Mouse (Mus musculus) embryonic facial prominence, embryonic 14.5 days (tissue): ENCODE data around the gene Igfn1. TPM values are rescaled to one million over a fixed set of nuclear protein-coding genes. Genes with fewer than 3 reads are reported as not detected.

Experiments used
- ATAC-seq: fragments of 200-750 bp; cut with Nextera tagmentation; 2 replicates; pipeline ENCODE4 v1.8.0; 2017; ENCODE audit warnings: low read depth, moderate number of reproducible peaks, moderate TSS enrichment
- DNase-seq: peaks from one replicate; pipeline ENCODE4 v3.0.0-alpha.2; 2015; ENCODE audit warnings: low spot score
- H3K27ac ChIP-seq: fragments of 300-500 bp; sonication (generic); replicated peaks from 2 replicates; pipeline ENCODE4 v1.5.1; 2014; ENCODE audit warnings: low read depth, mild to moderate bottlenecking, low read length, moderate library complexity
- H3K27me3 ChIP-seq: fragments of 300-500 bp; sonication (generic); replicated peaks from 2 replicates; pipeline ENCODE4 v1.6.1; 2014; ENCODE audit warnings: low read length; ENCODE audit not compliant: control insufficient read depth, insufficient read depth
- H3K36me3 ChIP-seq: fragments of 300-500 bp; sonication (generic); 2 replicates; pipeline ENCODE4 v1.6.1; 2014; ENCODE audit warnings: low read length, mixed read lengths; ENCODE audit not compliant: control insufficient read depth, insufficient read depth
- H3K4me1 ChIP-seq: fragments of 300-500 bp; sonication (generic); 2 replicates; pipeline ENCODE4 v1.6.1; 2014; ENCODE audit warnings: antibody characterized with exemption, low read length; ENCODE audit not compliant: control insufficient read depth, insufficient read depth
- H3K4me2 ChIP-seq: fragments of 300-500 bp; sonication (generic); 2 replicates; pipeline ENCODE4 v1.6.1; 2014; ENCODE audit warnings: low read depth, mild to moderate bottlenecking, low read length, moderate library complexity, mixed read lengths
- H3K4me3 ChIP-seq: fragments of 300-500 bp; sonication (generic); 2 replicates; pipeline ENCODE4 v1.5.1; 2014; ENCODE audit warnings: low read depth, mild to moderate bottlenecking, low read length
- H3K9ac ChIP-seq: fragments of 300-500 bp; sonication (generic); 2 replicates; pipeline ENCODE4 v1.6.1; 2014; ENCODE audit warnings: low read depth, mild to moderate bottlenecking, low read length, moderate library complexity, mixed read lengths
- H3K9me3 ChIP-seq: fragments of 300-500 bp; sonication (generic); 2 replicates; pipeline ENCODE4 v1.6.1; 2016; ENCODE audit warnings: low read length; ENCODE audit not compliant: control insufficient read depth
- WGBS: fragments of 180-500 bp; shearing (Covaris S2); extraction: QIAGEN DNeasy Blood & Tissue Kit; methylation state at CpG from one replicate; pipeline ENCODE4 v1.1.7; 2014; 5-methylcytosine and 5-hydroxymethylcytosine counted together
- polyA plus RNA-seq: library from polyadenylated mRNA; unstranded; fragments of >200 nt; fragmentation: Nextera tagmentation; extraction: Ambion mirVana; gene quantifications from 2 replicates; pipeline ENCODE4 v1.2.1, GENCODE M21; 2014

Gene Igfn1
- polyA plus RNA-seq, 1 experiment from 2014 or later = not detected

DNA sequence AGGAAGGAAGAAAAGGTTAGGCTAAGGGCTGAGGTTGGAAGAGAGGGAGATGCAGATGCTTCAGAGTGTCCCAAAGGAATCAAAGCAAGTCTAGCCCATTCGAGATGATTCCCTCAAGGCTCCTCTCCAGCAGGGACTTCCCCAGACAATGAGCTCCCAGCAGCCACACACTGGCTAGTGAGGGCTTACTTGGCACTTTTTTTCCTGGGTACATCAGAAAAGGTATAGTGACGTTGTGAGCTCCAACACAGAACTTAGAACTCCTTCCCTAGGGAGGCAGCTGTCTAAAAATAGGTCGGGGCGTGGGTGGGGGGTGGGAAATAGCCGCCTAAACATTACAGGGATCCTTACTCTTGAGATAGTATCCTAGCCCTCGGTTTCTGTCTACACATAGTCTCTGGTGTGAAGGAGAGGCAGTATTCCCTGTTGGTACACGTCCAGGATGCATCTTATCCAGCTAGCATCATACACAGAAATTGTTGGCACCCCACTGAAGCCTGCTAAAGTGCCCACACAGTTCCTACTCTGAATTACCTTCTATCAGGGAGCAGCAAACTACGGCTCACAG is 6.3 kb downstream of the Igfn1 start:
- Histone ChIP-seq H3K27me3 (no peaks in the 10 kb centered on the region), H3K9ac (no peak overlapping the region), H3K36me3 (no peaks in the 10 kb centered on the region), H3K4me1 (no peaks in the 10 kb centered on the region), H3K4me3 (no peak overlapping the region), H3K27ac (no peak overlapping the region), H3K4me2 (no peak overlapping the region), H3K9me3 (no peaks in the 10 kb centered on the region)
- 56% methylated on average over 8 of the region's 8 CpGs for WGBS
- DNase-seq = no peak
- ATAC-seq = no peak

DNA sequence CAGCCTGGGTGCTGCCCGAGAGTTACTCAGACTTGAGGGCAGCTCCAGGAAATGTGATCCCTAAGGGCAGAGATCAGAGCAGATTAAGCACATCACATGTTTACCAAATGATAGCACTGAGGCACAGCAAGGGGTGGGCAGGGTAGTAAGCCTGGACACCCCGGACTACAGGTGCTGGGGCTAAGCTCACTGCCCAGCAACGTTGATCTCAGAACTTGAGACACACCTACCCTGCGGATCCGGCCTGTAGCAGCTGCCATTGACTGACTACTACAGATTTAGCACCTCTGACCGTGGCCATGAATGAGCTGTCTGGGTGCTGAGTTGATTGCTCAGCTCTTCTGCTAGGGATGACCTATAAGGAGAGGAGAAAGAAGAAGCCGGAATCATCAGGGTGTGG is 8.6 kb downstream of the Igfn1 start:
- Histone ChIP-seq H3K36me3 (no peaks in the 10 kb centered on the region), H3K4me1 (no peaks in the 10 kb centered on the region), H3K27ac (no peak overlapping the region), H3K27me3 (no peaks in the 10 kb centered on the region), H3K9me3 (no peaks in the 10 kb centered on the region), H3K4me2 (no peak overlapping the region), H3K9ac (no peak overlapping the region), H3K4me3 (no peak overlapping the region)
- DNase-seq = no peak
- WGBS = 58% methylated on average over 7 of the region's 7 CpGs
- no peak for ATAC-seq

GRCm38 (mm10) chr1:135993470-135993869 is 12.7 kb downstream of the Igfn1 start:
- ATAC-seq (no peak; the same call in 1 of the 2 replicates), DNase-seq (peak; percentile 16)
- Histone ChIP-seq H3K9ac (no peak overlapping the region), H3K4me2 (no peak overlapping the region), H3K4me3 (no peak overlapping the region), H3K27ac (no peak overlapping the region), H3K27me3 (no peaks in the 10 kb centered on the region), H3K36me3 (no peaks in the 10 kb centered on the region), H3K4me1 (no peaks in the 10 kb centered on the region), H3K9me3 (no peaks in the 10 kb centered on the region)
- 78% methylated on average over 4 of the region's 4 CpGs for WGBS

DNA sequence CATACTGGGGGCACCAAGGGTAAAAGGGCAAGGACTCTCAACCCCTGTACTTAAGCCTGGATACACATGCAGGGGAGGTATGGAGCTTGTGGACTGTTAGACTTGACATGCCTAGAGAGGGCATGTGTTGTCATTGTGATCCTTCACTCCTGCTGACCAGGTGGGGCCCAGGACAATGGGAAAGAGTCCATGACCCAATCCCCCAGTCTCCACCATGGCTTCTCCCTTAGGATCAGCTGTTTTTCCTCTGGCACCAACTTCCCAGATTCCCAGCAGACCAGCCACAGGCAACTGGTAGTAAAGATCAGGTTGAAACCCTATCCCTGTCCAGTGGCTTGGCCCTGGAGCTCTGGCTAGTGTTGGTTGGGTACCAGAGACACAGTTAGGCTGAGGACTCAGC is 16.3 kb downstream of the Igfn1 start:
- Histone ChIP-seq H3K9ac (no peak overlapping the region), H3K9me3 (no peaks in the 10 kb centered on the region), H3K4me3 (no peak overlapping the region), H3K27ac (no peak overlapping the region), H3K4me2 (no peak overlapping the region), H3K27me3 (no peaks in the 10 kb centered on the region), H3K4me1 (no peaks in the 10 kb centered on the region), H3K36me3 (no peaks in the 10 kb centered on the region)
- ATAC-seq = no peak
- DNase-seq = no peak

DNA sequence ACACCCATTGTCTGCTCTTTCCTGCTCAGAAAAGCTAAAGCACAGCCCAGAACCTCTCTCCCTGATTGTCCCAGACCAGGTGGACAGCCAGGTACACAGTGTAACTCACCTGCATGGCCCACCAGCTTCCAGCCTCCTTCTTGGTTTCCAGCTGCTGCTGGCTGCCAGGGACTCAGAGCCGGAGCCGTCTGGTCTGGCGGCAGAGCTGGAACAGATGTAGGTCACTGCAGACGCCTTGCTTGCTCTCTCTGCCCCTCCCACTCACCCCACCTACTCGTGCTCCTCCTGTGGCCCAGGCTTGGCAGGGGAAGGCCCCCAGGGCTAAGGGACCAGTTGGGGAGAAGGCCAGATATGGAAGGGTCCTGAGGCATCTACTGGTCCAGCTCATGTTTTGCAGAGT is 22.0 kb downstream of the Igfn1 start:
- H3K4me3 ChIP-seq = no peak overlapping the region
- H3K4me1 ChIP-seq = no peaks in the 10 kb centered on the region
- H3K36me3 ChIP-seq = no peaks in the 10 kb centered on the region
- H3K9ac ChIP-seq = no peak overlapping the region
- no peak overlapping the region for H3K27ac ChIP-seq
- no peaks in the 10 kb centered on the region for H3K27me3 ChIP-seq
- DNase-seq (peak; percentile 11), ATAC-seq (no peak)
- no peaks in the 10 kb centered on the region for H3K9me3 ChIP-seq
- 52% methylated on average over 5 of the region's 5 CpGs for WGBS
- H3K4me2 ChIP-seq = no peak overlapping the region

DNA sequence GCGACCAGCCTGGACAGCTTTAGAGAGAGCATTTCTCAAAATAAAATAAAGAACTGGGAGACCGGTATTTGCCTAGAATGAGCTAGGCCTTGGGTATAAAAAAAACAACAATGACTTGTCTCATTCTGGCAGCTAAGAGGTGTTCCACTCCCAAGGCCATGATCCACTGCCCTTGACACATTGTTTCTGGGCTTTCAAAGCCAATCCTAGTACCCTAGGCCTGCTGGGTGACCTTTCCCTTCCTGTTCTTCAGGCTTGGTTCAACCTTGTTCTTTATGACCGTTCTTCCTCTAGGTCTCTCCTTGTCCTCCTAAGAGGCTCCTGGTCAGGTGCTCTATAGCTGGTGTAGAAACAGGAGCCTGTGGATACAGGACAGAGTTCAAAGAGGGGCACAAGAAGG is 33.6 kb downstream of the Igfn1 start:
- DNase-seq (no peak), ATAC-seq (no peak)
- Histone ChIP-seq H3K36me3 (no peaks in the 10 kb centered on the region), H3K4me2 (no peak overlapping the region), H3K9me3 (no peaks in the 10 kb centered on the region), H3K9ac (no peak overlapping the region), H3K27ac (no peak overlapping the region), H3K27me3 (no peaks in the 10 kb centered on the region), H3K4me1 (no peaks in the 10 kb centered on the region), H3K4me3 (no peak overlapping the region)
- 88% methylated on average over 3 of the region's 3 CpGs for WGBS

- Histone ChIP-seq H3K4me2 (no peak overlapping the region), H3K27me3 (no peaks in the 10 kb centered on the region), H3K4me3 (no peak overlapping the region), H3K27ac (no peak overlapping the region), H3K9ac (no peak overlapping the region), H3K36me3 (no peaks in the 10 kb centered on the region), H3K9me3 (no peaks in the 10 kb centered on the region), H3K4me1 (no peaks in the 10 kb centered on the region)
- DNase-seq (no peak), ATAC-seq (no peak)
- 54% methylated on average over 2 of the region's 2 CpGs for WGBS
These were observed 35.7 kb downstream of the Igfn1 start for GRCm38 (mm10) chr1:135970486-135970885.

DNA sequence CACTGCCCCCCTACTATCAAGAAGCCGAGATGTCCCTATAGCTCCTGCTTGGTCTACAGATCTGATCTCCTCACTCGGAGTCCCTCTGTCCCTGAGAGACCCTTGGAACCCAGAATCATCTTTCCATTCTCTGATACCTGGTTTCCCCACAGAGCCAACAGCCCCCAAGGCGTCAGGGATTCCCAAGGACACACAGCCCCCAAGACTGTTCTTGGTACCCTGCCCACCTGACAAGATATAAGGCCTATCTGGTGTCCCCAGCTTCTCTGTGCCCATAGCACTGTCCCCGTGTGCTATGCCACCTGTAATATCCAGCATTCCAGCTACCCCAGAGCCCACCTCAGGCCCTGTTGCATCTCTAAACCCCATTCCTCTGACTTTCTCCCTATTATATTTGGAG is 38.4 kb downstream of the Igfn1 start:
- H3K9ac ChIP-seq = no peak overlapping the region
- DNase-seq (no peak), ATAC-seq (no peak)
- no peaks in the 10 kb centered on the region for H3K4me1 ChIP-seq
- H3K9me3 ChIP-seq = no peaks in the 10 kb centered on the region
- H3K4me3 ChIP-seq = no peak overlapping the region
- WGBS = 76% methylated on average over 4 of the region's 4 CpGs
- H3K27me3 ChIP-seq = no peaks in the 10 kb centered on the region
- no peak overlapping the region for H3K4me2 ChIP-seq
- H3K27ac ChIP-seq = no peak overlapping the region
- H3K36me3 ChIP-seq = no peaks in the 10 kb centered on the region

DNA sequence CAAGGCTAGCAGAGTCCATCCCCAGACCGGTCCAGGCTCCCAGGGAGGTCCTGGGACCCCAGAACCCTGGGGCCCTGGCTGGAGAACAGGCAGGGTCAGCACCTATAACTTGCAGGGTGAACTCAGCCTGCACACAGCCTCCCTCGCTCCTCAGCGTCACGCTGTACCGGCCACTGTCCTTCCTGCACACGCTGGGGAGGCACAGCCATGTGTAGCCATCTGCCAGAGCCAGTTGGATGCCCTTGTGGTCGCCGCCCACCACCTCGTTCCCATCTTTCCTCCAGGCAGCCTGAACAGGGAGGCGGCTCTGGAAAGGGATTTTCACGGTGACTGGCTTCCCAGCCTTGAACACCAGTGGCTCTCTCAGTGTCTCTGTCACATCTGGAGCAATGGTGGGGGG is 41.6 kb downstream of the Igfn1 start:
- DNase-seq (no peak), ATAC-seq (no peak)
- H3K27me3 ChIP-seq = no peaks in the 10 kb centered on the region
- H3K9me3 ChIP-seq = no peaks in the 10 kb centered on the region
- no peaks in the 10 kb centered on the region for H3K4me1 ChIP-seq
- H3K4me2 ChIP-seq = no peak overlapping the region
- no peaks in the 10 kb centered on the region for H3K36me3 ChIP-seq
- no peak overlapping the region for H3K4me3 ChIP-seq
- 65% methylated on average over 11 of the region's 11 CpGs for WGBS
- H3K27ac ChIP-seq = no peak overlapping the region
- H3K9ac ChIP-seq = no peak overlapping the region
